Mouse (Mus musculus) adrenal gland, postnatal 10 days (tissue): ENCODE data around the gene Naga. TPM values are rescaled to one million over a fixed set of nuclear protein-coding genes. Genes with fewer than 3 reads are reported as not detected.

Source experiments
- DNase-seq: peaks from one replicate; pipeline ENCODE4 v3.0.0; 2021; ENCODE audit warnings: mixed read lengths
- total RNA-seq, 2 experiments: library from RNA; stranded (reverse); gene quantifications; 2 replicates each; pipeline ENCODE4 v1.2.3; 2021

Naga gene
- total RNA-seq, 2 experiments from 2014 or later = 57.0 to 62.5 TPM

DNA sequence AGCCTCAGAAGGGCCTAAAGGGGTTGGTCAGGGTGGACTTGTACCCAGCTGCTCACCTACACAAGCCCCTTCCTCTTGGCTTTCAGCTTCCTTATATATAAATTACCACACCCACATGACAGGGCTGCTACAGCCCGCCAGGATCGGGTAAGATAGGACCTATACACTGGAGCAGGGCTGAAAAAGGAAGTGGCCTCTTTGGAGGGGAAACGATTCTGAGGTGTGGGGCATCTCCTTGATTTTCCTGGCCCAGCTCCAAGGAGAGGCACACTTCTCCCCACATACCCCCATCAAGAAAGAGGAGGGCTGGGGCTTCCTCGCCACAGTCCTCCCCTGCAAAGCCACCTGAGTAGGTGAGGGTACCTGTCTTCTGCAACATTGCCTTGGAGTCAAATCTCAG, 850 bp downstream of the Naga start:
- DNase-seq = no peak

DNA sequence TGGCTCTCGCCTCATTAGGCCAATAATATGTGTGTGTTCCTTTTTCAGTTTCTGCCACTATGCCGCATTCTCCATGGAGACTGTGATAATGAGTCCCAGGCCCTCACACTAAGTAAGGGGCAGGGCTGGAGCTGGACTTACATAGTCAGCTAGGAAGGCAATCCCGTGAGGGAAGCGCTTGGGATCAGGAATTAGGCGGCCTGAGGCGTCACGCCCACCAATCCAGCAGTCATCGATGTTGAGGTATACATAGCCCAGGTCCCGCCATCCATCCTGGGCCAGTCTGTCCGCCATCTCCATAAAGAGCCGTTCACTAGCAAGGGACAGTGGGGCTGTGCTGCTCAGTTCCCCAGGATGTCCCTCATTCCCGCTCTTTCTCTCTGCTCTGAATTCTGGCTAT, 2.1 kb downstream of the Naga start:
- DNase-seq = no peak

DNA sequence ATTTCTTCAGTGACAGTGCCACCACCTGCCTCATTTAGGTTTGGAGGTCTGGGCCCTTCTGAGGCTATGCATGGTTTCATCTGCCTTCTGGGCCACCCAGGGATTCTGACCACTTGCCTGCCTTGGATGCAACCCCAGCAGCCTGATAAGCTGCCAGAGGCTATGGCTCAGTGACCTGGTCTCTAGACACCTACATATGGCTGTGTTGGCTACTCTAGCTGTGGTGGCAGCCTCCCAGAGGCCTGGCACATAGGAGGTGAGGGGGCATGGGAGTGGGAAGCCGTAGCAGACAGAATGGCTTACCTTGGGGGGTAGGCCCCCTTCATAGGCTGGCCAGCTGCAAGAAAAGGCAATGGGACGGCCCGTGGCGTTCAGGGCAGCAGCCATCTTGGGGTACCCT, 3.5 kb downstream of the Naga start:
- DNase-seq = no peak

DNA sequence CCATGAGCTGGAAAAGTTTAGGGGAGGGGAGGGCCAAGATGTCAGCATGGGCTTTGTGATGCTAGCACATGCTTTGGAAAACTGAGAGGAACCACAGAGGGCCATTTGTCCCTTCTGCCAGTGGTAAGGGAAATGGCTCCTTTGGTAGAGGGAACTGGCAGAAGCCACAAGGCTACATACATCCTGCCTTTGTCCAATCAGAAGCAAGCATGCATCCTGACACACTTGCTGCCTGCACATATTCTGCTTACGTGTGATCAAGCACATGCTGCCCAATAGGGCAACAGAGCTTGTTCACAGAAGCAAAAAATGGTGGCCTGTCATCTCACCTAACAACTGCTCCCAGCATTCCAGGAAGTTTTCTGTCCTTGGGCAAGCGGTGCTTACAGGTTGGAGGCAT, 13.3 kb downstream of the Naga start:
- no peak for DNase-seq

DNA sequence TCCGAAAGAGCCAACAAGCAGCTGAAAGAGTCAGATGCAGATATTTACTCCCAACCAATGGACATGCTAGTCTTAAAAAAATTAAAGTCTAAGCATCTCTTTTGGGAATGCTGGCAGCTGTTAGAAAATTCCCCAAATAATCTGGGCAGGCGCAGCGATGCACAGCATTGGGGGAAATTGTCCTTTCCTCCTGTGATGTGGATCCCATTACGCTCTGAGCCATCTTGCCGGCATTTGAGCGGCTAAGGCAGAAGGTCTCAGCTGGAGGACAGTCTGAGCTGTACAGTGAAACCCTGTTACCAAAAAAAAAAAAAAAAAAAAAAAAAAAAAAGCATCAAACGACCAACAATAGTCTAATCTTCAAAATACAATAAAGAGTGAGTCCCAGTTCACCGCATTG, 16.5 kb downstream of the Naga start:
- no peak for DNase-seq

DNA sequence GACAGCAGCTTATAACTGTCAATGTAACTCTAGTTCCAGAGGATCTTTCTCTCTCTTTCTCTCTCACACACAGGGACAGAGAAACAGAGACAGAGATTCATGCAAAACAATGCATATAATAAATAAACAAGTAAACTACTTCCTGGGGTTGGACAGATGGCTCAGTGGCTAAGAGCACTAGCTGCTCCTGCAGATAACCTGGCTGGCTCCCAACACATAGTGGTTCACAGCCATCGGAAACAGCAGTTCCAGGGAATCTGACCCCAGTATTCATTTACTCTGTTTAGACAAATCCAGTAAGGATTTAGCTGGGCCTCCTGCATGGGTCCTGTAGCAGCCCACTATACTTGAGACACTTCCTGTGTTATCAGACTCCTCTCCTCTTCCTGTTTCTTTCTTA, 19.1 kb downstream of the Naga start:
- DNase-seq = no peak

DNA sequence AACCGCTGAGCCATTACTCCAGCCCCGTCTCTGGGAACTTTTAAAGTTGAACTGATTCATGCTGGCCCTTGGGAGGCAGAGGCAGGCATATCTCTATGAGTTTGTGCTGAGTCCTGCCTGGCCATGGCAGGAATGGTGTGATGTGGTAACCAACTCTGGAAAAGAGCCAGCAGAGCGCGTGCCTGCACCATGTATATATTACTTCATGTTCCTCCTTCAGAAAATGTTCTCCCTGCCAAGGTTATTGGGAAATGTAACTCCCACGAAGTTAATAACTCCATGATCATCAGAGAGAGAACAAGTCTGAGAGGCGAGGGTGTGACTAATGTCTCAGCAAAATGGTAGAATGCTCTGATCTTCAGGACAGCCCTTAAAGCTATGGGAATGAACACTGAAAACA, 20.9 kb downstream of the Naga start:
- peak; percentile 50 for DNase-seq

DNA sequence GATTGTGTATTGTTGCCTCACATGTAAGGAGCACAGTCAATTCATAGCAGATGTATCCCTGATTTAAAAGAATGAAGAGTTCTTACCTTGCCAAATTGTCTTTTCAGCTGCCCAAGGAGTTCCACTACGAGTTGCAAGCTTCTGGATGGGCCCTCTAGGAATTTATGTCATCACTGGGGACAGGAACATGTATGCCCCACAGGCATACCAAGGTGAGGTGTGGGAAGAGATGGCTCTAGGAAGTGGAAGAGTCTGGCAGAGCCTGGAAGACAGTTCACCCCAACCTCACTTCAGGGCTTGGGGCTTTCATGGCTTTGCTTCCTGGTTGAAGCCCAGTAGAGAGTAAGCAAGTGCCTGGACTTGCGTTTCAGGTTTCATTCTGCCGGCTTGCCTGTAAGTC, 30.3 kb downstream of the Naga start:
- DNase-seq = no peak

DNA sequence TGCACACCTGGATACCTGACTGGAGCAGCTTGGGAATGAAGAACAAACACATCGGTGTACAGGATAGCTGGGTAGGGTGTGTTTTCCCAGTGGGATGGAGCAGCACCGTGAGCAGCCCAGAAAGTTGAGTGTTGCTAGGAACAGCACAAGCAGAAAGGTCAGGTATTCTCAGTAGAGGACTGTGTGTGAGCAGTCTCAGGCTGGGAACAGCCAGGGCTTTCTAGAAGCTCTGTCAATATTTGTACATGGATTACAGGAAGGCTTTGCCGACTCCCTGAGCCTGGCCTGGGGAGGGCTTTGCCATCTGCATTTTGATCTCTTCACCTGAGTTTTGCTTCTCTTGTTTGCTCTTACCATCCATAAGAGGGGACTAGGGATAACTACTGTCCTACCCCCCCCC, 31.6 kb downstream of the Naga start:
- DNase-seq = no peak

DNA sequence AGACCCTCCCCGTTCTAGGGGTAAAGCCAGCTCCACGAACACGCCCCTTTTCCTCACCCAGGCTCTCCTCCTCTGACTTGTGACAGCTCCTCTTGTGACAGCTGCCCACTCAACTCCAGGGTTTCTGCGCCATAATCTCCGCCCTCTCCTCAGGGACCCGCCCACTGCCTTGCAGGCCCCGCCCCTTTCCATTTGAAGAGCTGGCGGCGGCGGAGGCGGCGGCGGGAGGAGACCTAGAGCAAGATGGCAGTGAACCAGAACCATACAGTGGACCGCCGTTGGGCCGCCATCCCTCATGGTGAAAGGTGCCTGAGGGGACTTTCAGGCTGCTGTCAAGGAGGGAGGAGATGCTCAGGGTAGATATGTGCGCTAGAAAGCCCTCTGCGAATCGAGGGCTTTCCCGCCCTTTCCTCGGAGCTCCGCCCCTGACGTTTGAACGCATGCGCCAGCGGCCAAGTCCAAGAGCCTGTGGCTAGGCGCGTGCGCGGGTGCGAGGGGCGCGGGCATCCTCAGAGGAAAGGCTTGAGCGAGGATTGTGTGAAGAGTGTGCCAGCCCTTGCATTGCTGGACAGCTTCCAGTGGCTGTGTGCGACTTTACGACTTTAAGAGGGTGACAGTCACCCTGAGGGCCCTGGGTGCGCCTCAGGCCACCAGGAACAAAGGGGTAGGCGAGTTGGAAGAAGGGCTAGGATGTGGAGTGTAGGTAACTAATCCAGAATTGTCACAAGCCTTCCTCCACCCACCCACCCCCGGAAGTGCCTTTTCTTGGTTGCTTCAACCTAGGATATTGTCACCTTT, 39.8 kb downstream of the Naga start, which contains the start of gene Wbp2nl:
Gene Wbp2nl (plus strand): TSS at position 191 of the 798 bp plus-strand sequence.
- DNase-seq = no peak

DNA sequence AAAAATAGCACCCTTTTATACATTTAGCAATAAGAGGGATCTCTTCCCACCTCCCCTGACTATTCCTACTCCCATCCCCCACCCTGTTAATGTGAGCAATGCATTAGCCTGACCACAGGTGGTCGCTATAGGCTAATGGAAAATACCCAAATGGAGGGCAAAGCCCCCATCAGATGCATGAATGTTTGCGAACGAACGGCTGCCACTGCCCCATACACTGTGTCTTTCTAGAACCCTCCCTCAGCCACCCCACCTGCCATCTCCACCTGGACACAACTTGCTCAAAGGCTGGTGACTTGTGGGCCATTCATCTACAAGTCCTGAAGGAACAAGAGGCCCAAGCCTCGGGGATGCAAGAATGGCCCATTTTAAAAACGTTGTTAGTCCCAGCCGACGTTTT, 44.7 kb downstream of the Naga start:
- no peak for DNase-seq

DNA sequence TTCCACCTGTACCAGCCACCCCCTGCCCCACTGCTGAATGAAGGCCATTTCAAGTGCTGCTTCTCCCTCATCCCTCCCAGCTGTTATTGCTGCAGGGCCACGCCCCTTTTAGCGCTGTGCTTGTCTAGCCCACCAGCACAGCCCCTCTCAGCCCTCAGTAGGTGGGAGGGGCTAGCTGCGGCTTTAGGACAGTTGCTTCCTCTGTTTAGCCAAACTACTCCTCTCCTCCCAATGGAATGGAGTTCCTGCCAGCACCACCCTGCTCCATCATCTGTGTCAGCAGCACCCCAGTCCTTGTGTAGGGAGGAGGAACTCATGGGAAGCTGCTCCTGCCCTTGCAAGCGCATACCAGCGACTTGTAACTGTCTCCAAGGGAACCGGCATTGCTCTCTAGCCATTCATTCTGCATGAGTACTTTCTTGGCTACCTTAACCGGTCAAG, 45.4 kb downstream of the Naga start:
- no peak for DNase-seq

DNA sequence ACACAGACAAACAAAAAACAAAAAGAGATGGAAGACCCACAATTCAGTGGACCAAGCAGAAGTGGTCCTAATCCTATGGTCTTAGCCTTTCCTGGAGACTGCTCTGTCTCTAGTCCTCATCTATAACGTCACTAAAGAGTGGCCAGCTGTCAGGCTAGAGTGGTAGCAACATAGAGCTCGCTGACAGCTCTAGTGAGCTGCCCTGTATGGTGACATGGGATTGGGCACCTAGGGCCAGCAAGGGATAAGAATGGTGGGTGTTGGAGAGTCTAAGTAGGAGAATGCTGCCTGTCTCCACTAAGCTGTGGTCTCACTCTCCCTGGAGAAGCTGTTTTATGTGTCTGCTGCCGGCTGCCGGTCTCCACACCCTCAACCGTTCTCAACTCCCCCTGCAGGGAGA, 45.9 kb downstream of the Naga start:
- DNase-seq = no peak

DNA sequence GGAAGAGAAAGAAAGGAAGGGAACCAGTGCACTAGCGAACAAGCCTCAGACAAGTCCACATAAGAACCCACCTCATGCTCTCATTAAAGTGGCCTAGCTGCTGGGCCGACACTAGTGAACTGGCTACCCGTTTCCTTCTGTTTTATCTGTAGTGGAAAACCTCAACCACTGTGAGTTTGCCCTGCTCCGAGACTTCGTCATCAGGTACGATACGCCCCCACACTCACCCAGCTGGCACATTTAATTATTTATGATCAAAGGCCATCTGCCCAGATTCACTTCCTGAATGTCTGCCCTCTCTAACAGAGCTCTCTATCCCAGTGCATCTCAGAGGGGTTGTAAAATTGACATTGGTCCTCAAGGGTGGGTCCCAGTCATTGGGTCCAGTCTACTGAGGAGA, 48.5 kb downstream of the Naga start:
- no peak for DNase-seq

DNA sequence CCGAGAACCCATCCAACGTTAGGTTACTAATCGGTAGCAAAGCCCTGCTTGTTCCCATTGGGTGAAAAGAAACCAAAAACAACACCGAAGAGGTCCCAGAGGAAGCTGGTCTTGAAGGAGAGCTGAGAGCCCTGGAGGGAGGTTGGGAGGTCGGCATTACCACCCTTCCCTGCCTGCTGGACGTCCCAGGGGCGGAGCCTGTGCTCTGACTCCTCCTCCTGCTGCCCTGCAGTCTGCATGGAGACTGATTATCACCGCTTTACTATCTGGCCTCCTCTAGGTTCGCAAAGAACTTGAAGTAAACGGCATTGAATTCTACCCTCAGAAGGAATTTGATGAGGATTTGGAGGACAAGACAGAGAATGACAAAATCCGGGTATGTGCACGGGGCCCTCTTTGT, 52.6 kb downstream of the Naga start:
- no peak for DNase-seq

DNA sequence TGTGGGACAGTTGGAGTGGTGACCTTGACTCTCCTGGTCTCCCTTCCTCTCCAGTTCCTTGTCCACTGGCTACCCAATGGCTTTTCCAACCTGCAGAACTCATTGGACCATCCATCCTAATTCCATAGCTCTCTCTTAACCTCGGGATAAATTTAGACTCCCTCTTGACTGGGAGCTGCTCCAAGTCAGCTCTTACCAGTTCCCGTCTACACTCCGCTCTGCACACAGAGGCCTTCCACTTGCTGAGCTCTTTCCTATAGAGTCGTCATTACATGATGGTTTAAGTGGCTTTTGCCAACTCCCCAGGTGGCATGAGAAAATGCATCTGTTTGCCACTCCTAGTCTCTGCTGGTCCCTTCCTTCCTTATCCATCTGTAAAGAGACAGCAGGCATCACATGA, 58.1 kb downstream of the Naga start:
- no peak for DNase-seq

Other genes starting within 250 kb of the Naga start
- gene Ccdc134, start 211.0 kb downstream of the Naga start, total RNA-seq = 1 to 10 TPM; 8.6 to 8.7 TPM
- 10 to 100 TPM; 44.6 to 47.5 TPM for gene Srebf2, start 191.7 kb downstream of the Naga start, total RNA-seq
- under 1 TPM; 0.12 to 0.45 TPM for gene Shisa8, start 126.1 kb downstream of the Naga start, total RNA-seq
- 1 to 10 TPM; 2.1 to 2.7 TPM for gene Tnfrsf13c, start 114.6 kb downstream of the Naga start, total RNA-seq
- 10 to 100 TPM; 11.7 to 12.0 TPM for gene Cenpm, start 94.2 kb downstream of the Naga start, total RNA-seq
- gene 1500009C09Rik, start 86.5 kb downstream of the Naga start, total RNA-seq = under 1 TPM; 0.27 to 1.00 TPM
- 1 to 10 TPM; 3.5 to 6.0 TPM for gene Sept3, start 64.0 kb downstream of the Naga start, total RNA-seq
- gene Wbp2nl, start 40.0 kb downstream of the Naga start, total RNA-seq = under 1 TPM in 1 of 2 experiments, not detected in 1; 0.48 TPM
- gene Pheta2, start within 50 bp of the Naga start, total RNA-seq = 1 to 10 TPM; 3.5 to 3.7 TPM
- 100 to 1,000 TPM; 159 to 168 TPM for gene Smdt1, start within 50 bp of the Naga start, total RNA-seq
- 100 to 1,000 TPM; 629 to 669 TPM for gene Ndufa6, start 15.4 kb upstream of the Naga start, total RNA-seq
- gene Cyp2d22, start 41.3 kb upstream of the Naga start, total RNA-seq = 10 to 100 TPM; 32.2 to 35.4 TPM
- gene Cyp2d11, start 55.1 kb upstream of the Naga start, total RNA-seq = under 1 TPM in 1 of 2 experiments, not detected in 1; 0.69 TPM
- 10 to 100 TPM; 28.6 to 68.7 TPM for gene Cyp2d10, start 68.3 kb upstream of the Naga start, total RNA-seq
- 1 to 10 TPM; 5.8 to 9.9 TPM for gene Cyp2d9, start 94.5 kb upstream of the Naga start, total RNA-seq
- gene Cyp2d12, start 216.1 kb upstream of the Naga start, total RNA-seq = under 1 TPM in 1 of 2 experiments, not detected in 1; 0.27 TPM